Mouse (Mus musculus) T-helper 17 cell (primary cell): Measurements from ENCODE around the gene Gm28374.

Source experiments
- in situ Hi-C, 2 experiments: fragments of 300-600 bp; cut with MboI, MseI; formaldehyde crosslinking; loops; 1 replicate in 1 of 2; 2 replicates in 1 of 2; pipeline ENCODE4 v1.15.1; 2025; ENCODE audit warnings: high pct_unique_total_duplicates in 2 of 2

The Gm28374 gene

GRCm38 (mm10) chr19:6085417-6085879, 3.4 kb upstream of the Gm28374 start:
- in situ Hi-C loops: no loop called here

- in situ Hi-C loops: no loop called here
Measured at GRCm38 (mm10) chr19:6084478-6085248, 2.6 kb upstream of the Gm28374 start, which contains the start of the genes Zfpl1 and Cdca5. TSS of gene Zfpl1 (minus strand) at chr19:6084956. TSS of gene Cdca5 (plus strand) at chr19:6084983.

- in situ Hi-C loops: no loop called here
Measured at GRCm38 (mm10) chr19:6079983-6080480, 2.0 kb downstream of the Gm28374 start, which contains the start of gene Tmem262. TSS of gene Tmem262 (plus strand) at chr19:6080033.

GRCm38 (mm10) chr19:6076564-6077393, 5.3 kb downstream of the Gm28374 start, which contains the start of gene Vps51:
TSS of gene Vps51 (minus strand) at chr19:6077231.
- in situ Hi-C loops: no loop called here

GRCm38 (mm10) chr19:6073889-6074288, 8.2 kb downstream of the Gm28374 start:
- in situ Hi-C loops: no loop called here

- in situ Hi-C loops: no loop called here
Measured at GRCm38 (mm10) chr19:6071261-6071660, 10.8 kb downstream of the Gm28374 start.

- in situ Hi-C loops: no loop called here
Measured at GRCm38 (mm10) chr19:6070571-6071250, 11.3 kb downstream of the Gm28374 start.

- in situ Hi-C loops: no loop called here
Measured at GRCm38 (mm10) chr19:6069851-6070250, 12.2 kb downstream of the Gm28374 start.

- in situ Hi-C loops: no loop called here
Measured at GRCm38 (mm10) chr19:6068951-6069350, 13.1 kb downstream of the Gm28374 start.

- in situ Hi-C loops: no loop called here
Measured at GRCm38 (mm10) chr19:6067724-6068415, 14.2 kb downstream of the Gm28374 start, which contains the start of gene Tm7sf2. TSS of gene Tm7sf2 (minus strand) at chr19:6068373.

- in situ Hi-C loops: no loop called here
Measured at GRCm38 (mm10) chr19:6067011-6067723, 14.9 kb downstream of the Gm28374 start.

GRCm38 (mm10) chr19:6066571-6066970, 15.5 kb downstream of the Gm28374 start:
- in situ Hi-C loops: no loop called here

- in situ Hi-C loops: no loop called here
Measured at GRCm38 (mm10) chr19:6063081-6063480, 19.0 kb downstream of the Gm28374 start.

GRCm38 (mm10) chr19:6062418-6062817, 19.6 kb downstream of the Gm28374 start:
- in situ Hi-C loops: no loop called here

GRCm38 (mm10) chr19:6061641-6062302, 20.3 kb downstream of the Gm28374 start:
- in situ Hi-C loops: no loop called here

GRCm38 (mm10) chr19:6061021-6061533, 21.0 kb downstream of the Gm28374 start, which contains the start of gene Znhit2:
TSS of gene Znhit2 (plus strand) at chr19:6061192.
- in situ Hi-C loops: no loop called here

- in situ Hi-C loops: no loop called here
Measured at GRCm38 (mm10) chr19:6058966-6059365, 23.1 kb downstream of the Gm28374 start.

GRCm38 (mm10) chr19:6058513-6058912, 23.5 kb downstream of the Gm28374 start:
- in situ Hi-C loops: no loop called here
